8 mouse cellular contexts compared by ENCODE assay signal in the genomic region with DNA sequence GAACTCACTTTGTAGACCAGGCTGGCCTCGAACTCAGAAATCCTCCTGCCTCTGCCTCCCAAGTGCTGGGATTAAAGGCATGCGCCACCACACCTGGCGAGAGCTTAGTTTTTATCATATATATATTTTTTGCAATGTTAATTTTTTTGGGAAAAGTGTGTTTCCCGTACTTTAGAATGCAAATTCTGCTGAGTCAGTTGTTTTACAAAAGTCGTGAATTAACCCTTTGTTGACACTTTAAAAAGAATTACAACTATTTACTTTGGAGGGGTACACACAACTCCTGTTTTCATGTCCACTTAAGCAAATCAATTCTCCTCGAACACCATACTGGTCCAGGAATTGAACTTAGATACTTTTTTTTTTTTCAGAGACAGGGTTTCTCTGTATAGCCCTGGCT. TPM values are rescaled to one million over a fixed set of nuclear protein-coding genes. Genes with fewer than 3 reads are reported as not detected.
DNase-seq lines count a peak whose midpoint lies in the region; ATAC-seq lines count a peak whose summit lies in the region.

No protein-coding gene starts in this region.

- H3K4me2 ChIP-seq in liver, embryonic 11.5 days, result peak overlapping the region; percentile 92
- peak overlapping the region; percentile 64 for H3K4me2 ChIP-seq in embryonic facial prominence, embryonic 14.5 days (ENCODE audit: low read depth, low read length)
- H3K4me2 ChIP-seq in neural tube, embryonic 14.5 days (ENCODE audit: low read depth, low read length), result peak overlapping the region; percentile 48

- H3K27me3 ChIP-seq in liver, embryonic 11.5 days (replicated peaks; ENCODE audit: control insufficient read depth, insufficient read depth, low read length), result no peaks in the 10 kb centered on the region
- H3K27me3 ChIP-seq in embryonic facial prominence, embryonic 14.5 days (replicated peaks; ENCODE audit: control insufficient read depth, insufficient read depth, low read length), result no peaks in the 10 kb centered on the region
- no peaks in the 10 kb centered on the region for H3K27me3 ChIP-seq in limb, embryonic 10.5 days (ENCODE audit: low read depth, poor library complexity, severe bottlenecking)
- H3K27me3 ChIP-seq in neural tube, embryonic 14.5 days (ENCODE audit: control insufficient read depth, insufficient read depth, low read length), result no peaks in the 10 kb centered on the region

- peak overlapping the region; percentile 92 for H3K4me3 ChIP-seq in liver, embryonic 11.5 days (ENCODE audit: low read depth, low read length)
- peak overlapping the region; percentile 95 for H3K4me3 ChIP-seq in embryonic facial prominence, embryonic 14.5 days (ENCODE audit: low read depth, low read length)
- peak overlapping the region; percentile 79 for H3K4me3 ChIP-seq in limb, embryonic 10.5 days
- peak overlapping the region; percentile 94 for H3K4me3 ChIP-seq in neural tube, embryonic 14.5 days (ENCODE audit: low read depth, low read length)

- peaks cover 17% of the 10 kb centered on the region for H3K36me3 ChIP-seq in liver, embryonic 11.5 days (ENCODE audit: control insufficient read depth, insufficient read depth, low read length)
- peaks cover 23% of the 10 kb centered on the region for H3K36me3 ChIP-seq in embryonic facial prominence, embryonic 14.5 days (ENCODE audit: control insufficient read depth, insufficient read depth, low read length)
- H3K36me3 ChIP-seq in limb, embryonic 10.5 days, result peaks cover 50% of the 10 kb centered on the region
- peaks cover 10% of the 10 kb centered on the region for H3K36me3 ChIP-seq in neural tube, embryonic 14.5 days (ENCODE audit: control insufficient read depth, insufficient read depth, low read length)

- ATAC-seq in liver, embryonic 11.5 days (replicated peaks; ENCODE audit: low FRiP score), result no peak
- no peak for ATAC-seq in embryonic facial prominence, embryonic 14.5 days (ENCODE audit: low read depth)
- ATAC-seq in neural tube, embryonic 14.5 days (ENCODE audit: low read depth), result no peak
- ATAC-seq in frontal cortex, adult (ENCODE audit: low TSS enrichment), result no peak
- ATAC-seq in monocyte, adult 5-6 weeks (replicated peaks; ENCODE audit: insufficient number of reproducible peaks, low FRiP score, low TSS enrichment, poor library complexity, severe bottlenecking), result no peak

- H3K27ac ChIP-seq in liver, embryonic 11.5 days (ENCODE audit: low read depth, low read length), result no peak overlapping the region
- no peak overlapping the region for H3K27ac ChIP-seq in embryonic facial prominence, embryonic 14.5 days (replicated peaks; ENCODE audit: low read depth, low read length)
- H3K27ac ChIP-seq in limb, embryonic 10.5 days, result peak overlapping the region; percentile 99
- no peak overlapping the region for H3K27ac ChIP-seq in neural tube, embryonic 14.5 days (ENCODE audit: low read depth, low read length)

- no peak for DNase-seq in liver, embryonic 11.5 days (ENCODE audit: low spot score)
- no peak for DNase-seq in liver
- no peak for DNase-seq in embryonic facial prominence, embryonic 14.5 days (ENCODE audit: low spot score)
- DNase-seq in limb, embryonic 10.5 days (ENCODE audit: low spot score), result no peak
- DNase-seq in lung, adult 18-20 months, result no peak

- peaks cover 16% of the 10 kb centered on the region for H3K4me1 ChIP-seq in liver, embryonic 11.5 days (replicated peaks; ENCODE audit: control insufficient read depth, insufficient read depth, low read length)
- H3K4me1 ChIP-seq in embryonic facial prominence, embryonic 14.5 days (ENCODE audit: control insufficient read depth, insufficient read depth, low read length), result peaks cover 8% of the 10 kb centered on the region; the same call in 1 of the 2 replicates
- peaks cover 7% of the 10 kb centered on the region for H3K4me1 ChIP-seq in limb, embryonic 10.5 days
- H3K4me1 ChIP-seq in neural tube, embryonic 14.5 days (ENCODE audit: control insufficient read depth, insufficient read depth, low read length), result peaks cover 23% of the 10 kb centered on the region

- WGBS in liver, embryonic 11.5 days, result 44% methylated on average over 6 of the region's 6 CpGs
- 63% methylated on average over 6 of the region's 6 CpGs for WGBS in embryonic facial prominence, embryonic 14.5 days
- WGBS in limb, embryonic 10.5 days, result 66% methylated on average over 6 of the region's 6 CpGs
- 72% methylated on average over 6 of the region's 6 CpGs for WGBS in neural tube, embryonic 14.5 days

- peak overlapping the region; percentile 97 for H3K9ac ChIP-seq in liver, embryonic 11.5 days (ENCODE audit: low read depth, low read length)
- no peak overlapping the region; the same call in 1 of the 2 replicates for H3K9ac ChIP-seq in embryonic facial prominence, embryonic 14.5 days (ENCODE audit: low read depth, low read length)
- no peak overlapping the region for H3K9ac ChIP-seq in neural tube, embryonic 14.5 days (replicated peaks; ENCODE audit: low read depth, low read length)

- no peaks in the 10 kb centered on the region for H3K9me3 ChIP-seq in liver, embryonic 11.5 days (ENCODE audit: control insufficient read depth, low read length)
- no peaks in the 10 kb centered on the region for H3K9me3 ChIP-seq in embryonic facial prominence, embryonic 14.5 days (ENCODE audit: control insufficient read depth, low read length)
- no peaks in the 10 kb centered on the region for H3K9me3 ChIP-seq in limb, embryonic 10.5 days (replicated peaks)
- H3K9me3 ChIP-seq in neural tube, embryonic 14.5 days (ENCODE audit: control insufficient read depth, low read length), result no peaks in the 10 kb centered on the region

RNA-seq across cellular contexts. Expression of a gene that starts 15.3 kb away (rescaled TPM):
- polyA plus RNA-seq in liver, embryonic 11.5 days (2014; fragmentation: Nextera tagmentation; extraction: Ambion mirVana), result 113 and 124 TPM in 2 replicates
- polyA plus RNA-seq in embryonic facial prominence, embryonic 14.5 days (2014; fragmentation: Nextera tagmentation; extraction: Ambion mirVana), result 110 and 120 TPM in 2 replicates
- 195 and 219 TPM in 2 replicates for polyA plus RNA-seq in limb, embryonic 10.5 days (2016; fragmentation: Nextera tagmentation; extraction: Ambion mirVana)
- 178 and 207 TPM in 2 replicates for polyA plus RNA-seq in neural tube, embryonic 14.5 days (2014; fragmentation: Nextera tagmentation; extraction: Ambion mirVana)
- total RNA-seq in monocyte, adult 5-6 weeks (2017), result 26.4 to 57.7 TPM (median 47.4 TPM) in 3 replicates

RNA-seq across cellular contexts. Expression of a gene that starts 15.4 kb away (rescaled TPM):
- polyA plus RNA-seq in liver, embryonic 11.5 days (2014; fragmentation: Nextera tagmentation; extraction: Ambion mirVana), result 69.1 and 72.5 TPM in 2 replicates
- polyA plus RNA-seq in embryonic facial prominence, embryonic 14.5 days (2014; fragmentation: Nextera tagmentation; extraction: Ambion mirVana), result 105 and 122 TPM in 2 replicates
- polyA plus RNA-seq in limb, embryonic 10.5 days (2016; fragmentation: Nextera tagmentation; extraction: Ambion mirVana), result 208 and 227 TPM in 2 replicates
- 89.0 and 90.4 TPM in 2 replicates for polyA plus RNA-seq in neural tube, embryonic 14.5 days (2014; fragmentation: Nextera tagmentation; extraction: Ambion mirVana)
- 19.7 to 37.0 TPM (median 20.6 TPM) in 3 replicates for total RNA-seq in monocyte, adult 5-6 weeks (2017)
